Comparison of ENCODE assay signal across 21 mouse cellular contexts in the genomic region with DNA sequence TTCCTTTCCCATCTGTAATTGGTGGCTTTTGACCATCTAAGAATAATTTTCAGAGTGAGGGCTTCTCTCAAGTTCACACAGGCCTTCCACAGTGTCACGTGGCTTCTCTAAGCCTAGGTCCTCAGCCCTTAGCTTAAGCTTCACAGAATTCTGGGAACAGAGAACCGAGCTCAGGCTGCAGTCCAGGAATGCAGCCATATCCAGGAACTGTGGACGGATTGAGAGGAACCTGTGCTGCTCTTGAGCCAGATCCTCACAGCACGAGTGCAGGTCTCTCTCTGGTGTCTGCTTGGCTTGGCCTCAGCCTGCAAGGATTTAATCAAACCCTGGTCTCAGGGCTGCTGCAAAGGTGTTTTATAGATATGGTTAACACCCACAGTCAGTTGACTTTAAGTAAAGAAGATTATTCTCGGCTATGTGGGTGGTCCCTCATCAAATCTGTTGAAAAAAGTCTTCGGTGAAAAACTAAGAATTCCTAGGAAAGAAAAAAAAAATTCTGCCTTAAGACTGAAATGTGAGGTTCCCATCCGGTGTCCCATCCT.
DNase-seq lines count a peak whose midpoint lies in the region; ATAC-seq and TF ChIP-seq lines count a peak whose summit lies in the region.
"Had no signal": no experiment of that assay in that cellular context is flagged by ENCODE, and none has a peak within 500 bp of the region (broad histone marks: within the 10 kb centered on the region; RNA-seq: fewer than 3 reads in every experiment).

No protein-coding gene starts in this region.

- no peaks in the 10 kb centered on the region for H3K27me3 ChIP-seq in cerebellum, adult 2 months (ENCODE audit: control insufficient read depth, insufficient read depth, low read length)
- no peaks in the 10 kb centered on the region for H3K27me3 ChIP-seq in testis, adult 2 months (ENCODE audit: control insufficient read depth, insufficient read depth, low read length)
- H3K27me3 ChIP-seq in hindbrain, embryonic 10.5 days (ENCODE audit: insufficient read depth, poor library complexity, severe bottlenecking) = no peaks in the 10 kb centered on the region
- H3K27me3 ChIP-seq: embryonic facial prominence, embryonic 13.5 days; liver, embryonic 12.5 days; midbrain, embryonic 15.5 days; neural tube, embryonic 15.5 days had no signal

- peak; percentile 21 to 52 for DNase-seq in cerebellum, adult 2 months
- no peak for DNase-seq in cerebellum, adult 9-10 months
- DNase-seq in left cerebral cortex, adult 18-20 months (ENCODE audit: low spot score in 2 of 2) = peak; percentile 10 to 16
- DNase-seq in left cerebral cortex, postnatal 14 days (ENCODE audit: low spot score in 2 of 2) = no peak
- DNase-seq in testis, postnatal 10 days (ENCODE audit: low spot score) = no peak
- DNase-seq in hindbrain, embryonic 10.5 days (ENCODE audit: low spot score) = no peak
- DNase-seq: adrenal gland, postnatal 14 days; gastrocnemius, adult 2 months; kidney, adult 18-20 months; layer of hippocampus, postnatal 36 days; lung, adult 2 months; thymus, postnatal 36 days had no signal

- intact Hi-C loops in left cerebral cortex, postnatal 14 days (cut with DNase I) = no loop called here

- no peaks in the 10 kb centered on the region for H3K36me3 ChIP-seq in testis, adult 2 months (ENCODE audit: control insufficient read depth, insufficient read depth, low read length)
- no peaks in the 10 kb centered on the region for H3K36me3 ChIP-seq in hindbrain, embryonic 10.5 days
- H3K36me3 ChIP-seq: embryonic facial prominence, embryonic 13.5 days; forebrain, embryonic 10.5 days; heart, embryonic 10.5 days; liver, embryonic 12.5 days; midbrain, embryonic 15.5 days; neural tube, embryonic 15.5 days had no signal

- H3K4me3 ChIP-seq in cerebellum, adult 2 months (replicated peaks; ENCODE audit: insufficient read depth, low read depth, low read length) = no peak overlapping the region
- peak overlapping the region; percentile 86 for H3K4me3 ChIP-seq in testis, adult 2 months (ENCODE audit: control insufficient read depth, low read depth, low read length)
- H3K4me3 ChIP-seq in hindbrain, embryonic 10.5 days = no peak overlapping the region
- H3K4me3 ChIP-seq: embryonic facial prominence, embryonic 13.5 days; forebrain, embryonic 10.5 days; gastrocnemius, adult 2 months; heart, embryonic 10.5 days; liver, embryonic 12.5 days; midbrain, embryonic 15.5 days; neural tube, embryonic 15.5 days had no signal

- no peak overlapping the region for H3K27ac ChIP-seq in cerebellum, adult 2 months (ENCODE audit: insufficient read depth, low read length)
- no peak overlapping the region for H3K27ac ChIP-seq in testis, adult 2 months (ENCODE audit: control insufficient read depth, insufficient read depth, low read depth, low read length)
- H3K27ac ChIP-seq in hindbrain, embryonic 10.5 days = no peak overlapping the region
- H3K27ac ChIP-seq: embryonic facial prominence, embryonic 13.5 days; forebrain, embryonic 10.5 days; gastrocnemius, adult 2 months; heart, embryonic 10.5 days; kidney, postnatal 0 days; liver, embryonic 12.5 days; midbrain, embryonic 15.5 days; neural tube, embryonic 15.5 days had no signal

- H3K4me1 ChIP-seq in cerebellum, adult 2 months (ENCODE audit: control insufficient read depth, insufficient read depth, low read length) = no peaks in the 10 kb centered on the region
- 0 out of 2 replicates have a peak, but pooled peaks cover 3% of the 10 kb centered on the region for H3K4me1 ChIP-seq in testis, adult 2 months (ENCODE audit: control insufficient read depth, insufficient read depth, low read length)
- H3K4me1 ChIP-seq in hindbrain, embryonic 10.5 days (replicated peaks) = no peaks in the 10 kb centered on the region
- H3K4me1 ChIP-seq: forebrain, embryonic 10.5 days; heart, embryonic 10.5 days; liver, embryonic 12.5 days; midbrain, embryonic 15.5 days; neural tube, embryonic 15.5 days had no signal

- WGBS in cerebellum, adult 2 months = 51% methylated on average over 7 of the region's 7 CpGs
- WGBS in hindbrain, embryonic 10.5 days = 86% methylated on average over 7 of the region's 7 CpGs

- ATAC-seq in erythroblast, adult 5-6 weeks (replicated peaks; ENCODE audit: low FRiP score, poor library complexity, severe bottlenecking) = no peak
- ATAC-seq: liver, embryonic 12.5 days; midbrain, embryonic 15.5 days had no signal

- no peak for TF ChIP-seq POLR2A in cerebellum, adult 2 months (IDR thresholded peaks at IDR 0.05; ENCODE audit: borderline replicate concordance, insufficient read depth, low read length)
- TF ChIP-seq POLR2A in testis, adult 2 months (IDR thresholded peaks at IDR 0.05; ENCODE audit: control insufficient read depth, low read depth, low read length) = no peak

- TF ChIP-seq CTCF in cerebellum, adult 2 months (IDR thresholded peaks at IDR 0.05; ENCODE audit: borderline replicate concordance, insufficient read depth, low read depth, low read length) = no peak
- no peak for TF ChIP-seq CTCF in testis, adult 2 months (IDR thresholded peaks at IDR 0.05; ENCODE audit: control insufficient read depth, insufficient read depth, insufficient replicate concordance, low read depth, low read length)

- H3K9me3 ChIP-seq in hindbrain, embryonic 10.5 days = peaks cover 15% of the 10 kb centered on the region
- H3K9me3 ChIP-seq: liver, embryonic 12.5 days had no signal

Comparison
In these comparisons a context has a peak if more than half of its experiments do, and no peak if none do; other contexts are left out.
1. DNase-seq: peak in cerebellum, adult 2 months (2 of 2) and left cerebral cortex, adult 18-20 months (2 of 2); none in cerebellum, adult 9-10 months (single experiment), left cerebral cortex, postnatal 14 days (0 of 2), testis, postnatal 10 days (single experiment) and hindbrain, embryonic 10.5 days (single experiment).